Mouse (Mus musculus) G1E (cell line): ENCODE data around the gene Krtap5-3.

ENCODE experiments used
- CTCF ChIP-seq: IDR thresholded peaks from 2 replicates; pipeline ENCODE4 v1.5.1; 2012; ENCODE audit warnings: low read depth, low read length, inconsistent platforms, mixed read lengths
- GATA1 ChIP-seq: IDR thresholded peaks from 2 replicates; pipeline ENCODE4 v1.6.1; 2012; ENCODE audit warnings: borderline replicate concordance, low read length, inconsistent platforms, mixed read lengths
- GATA2 ChIP-seq: IDR thresholded peaks from 2 replicates; pipeline ENCODE4 v1.6.1; 2012; ENCODE audit warnings: low read depth, low read length, inconsistent platforms, borderline replicate concordance
- TAL1 ChIP-seq: conservative IDR thresholded peaks from 2 replicates; pipeline ENCODE4 v1.6.1; 2012; ENCODE audit warnings: low read depth, low read length, inconsistent platforms, mixed read lengths

DNA sequence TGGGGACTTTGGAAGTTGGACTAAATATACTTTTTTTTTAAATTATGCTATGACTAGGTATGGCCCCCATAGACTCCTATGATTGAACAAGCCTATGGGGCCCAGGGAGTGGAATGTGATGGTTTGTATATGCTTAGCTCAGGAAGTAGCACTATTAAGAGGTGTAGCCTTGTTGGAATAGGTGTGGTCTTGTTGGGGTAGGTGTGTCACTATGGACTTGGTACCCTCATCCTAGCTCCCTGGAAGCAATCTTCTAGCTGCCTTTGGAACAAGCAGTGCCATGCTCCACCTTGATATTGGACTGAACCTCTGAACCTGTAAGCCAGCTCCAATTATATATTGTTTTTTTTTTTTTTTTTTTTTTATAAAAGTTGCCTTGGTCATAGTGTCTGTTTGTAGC is 4.3 kb downstream of the Krtap5-3 start:
- TF ChIP-seq CTCF (no peak), TAL1 (no peak), GATA2 (no peak), GATA1 (no peak)
